Mouse (Mus musculus) C2C12 (cell line): ENCODE data around the gene Slc39a11. TPM values are rescaled to one million over a fixed set of nuclear protein-coding genes. Genes with fewer than 3 reads are reported as not detected.

Experiments used
- H3K27me3 ChIP-seq: one replicate; pipeline ENCODE4 v1.6.1; 2011; ENCODE audit not compliant: control insufficient read depth, insufficient read depth, insufficient read length
- H3K36me3 ChIP-seq: one replicate; pipeline ENCODE4 v1.6.1; 2011; ENCODE audit not compliant: control insufficient read depth, insufficient read depth
- H3K4me3 ChIP-seq: one replicate; pipeline ENCODE4 v1.5.1; 2011; ENCODE audit warnings: mild to moderate bottlenecking, control low read depth; ENCODE audit not compliant: poor library complexity, insufficient read depth, severe bottlenecking
- H3K79me2 ChIP-seq: one replicate; pipeline ENCODE4 v1.6.1; 2011; ENCODE audit not compliant: control insufficient read depth, insufficient read depth
- H3K79me3 ChIP-seq: one replicate; pipeline ENCODE4 v1.6.1; 2011; ENCODE audit warnings: low read depth, control low read depth
- H3ac ChIP-seq: one replicate; pipeline ENCODE3; 2011; ENCODE audit warnings: low read depth; ENCODE audit not compliant: control insufficient read depth, insufficient read length
- CEBPB ChIP-seq: IDR thresholded peaks from one replicate; pipeline ENCODE4 v1.6.1; 2011; ENCODE audit warnings: low read depth, mild to moderate bottlenecking, control low read depth, moderate library complexity
- CTCF ChIP-seq: IDR thresholded peaks from one replicate; pipeline ENCODE4 v1.5.1; 2011; ENCODE audit not compliant: control insufficient read depth, insufficient read depth, insufficient read length
- FOSL1 ChIP-seq: IDR thresholded peaks from one replicate; pipeline ENCODE4 v1.8.0; 2011; ENCODE audit warnings: mild to moderate bottlenecking, low read length; ENCODE audit not compliant: poor library complexity, insufficient read depth, severe bottlenecking
- MAX ChIP-seq: IDR thresholded peaks from one replicate; pipeline ENCODE4 v1.6.1; 2011; ENCODE audit warnings: mild to moderate bottlenecking, control low read depth
- MYOD1 ChIP-seq: IDR thresholded peaks from one replicate; pipeline ENCODE4 v1.6.1; 2011; ENCODE audit warnings: low read depth; ENCODE audit not compliant: control insufficient read depth, insufficient read length
- MYOG ChIP-seq: IDR thresholded peaks from one replicate; pipeline ENCODE4 v1.6.1; 2011; ENCODE audit not compliant: control insufficient read depth, insufficient read length; ENCODE audit errors: extremely low read depth
- USF1 ChIP-seq: IDR thresholded peaks from one replicate; pipeline ENCODE4 v1.6.1; 2011; ENCODE audit warnings: low read depth, mild to moderate bottlenecking, control low read depth, moderate library complexity
- polyA plus RNA-seq: library from polyadenylated mRNA; unstranded; fragments of >200 nt; fragmentation: generic; extraction: Trizol; gene quantifications from one replicate; pipeline ENCODE4 v1.2.1, GENCODE M21; 2012; ENCODE audit warnings: missing spikeins

The Slc39a11 gene
- polyA plus RNA-seq, 1 experiment = 10.0 TPM

DNA sequence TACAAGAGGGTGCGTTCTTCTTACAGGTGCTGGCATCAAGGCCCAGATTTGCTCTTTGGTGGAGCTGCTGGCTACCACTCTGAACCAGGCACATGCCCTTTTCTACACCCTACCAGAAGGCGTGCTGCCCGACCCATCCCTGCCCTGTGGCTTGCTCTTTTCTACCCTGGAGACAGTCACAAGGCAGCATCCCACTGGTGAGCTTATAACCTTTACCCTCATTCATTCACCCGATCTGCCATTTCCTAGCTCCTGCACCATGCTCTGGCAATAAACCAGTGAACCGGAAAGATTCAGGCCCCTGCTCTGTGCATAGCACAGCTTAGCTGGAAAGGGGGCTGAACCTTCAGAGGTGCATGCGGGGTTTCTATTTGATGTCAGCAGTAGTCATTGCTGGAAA is 2.6 kb upstream of the Slc39a11 start:
- Histone ChIP-seq H3K27me3 (no peaks in the 10 kb centered on the region), H3K79me3 (peaks cover 2% of the 10 kb centered on the region), H3ac (no peak overlapping the region), H3K36me3 (peaks cover 52% of the 10 kb centered on the region), H3K79me2 (peaks cover 9% of the 10 kb centered on the region), H3K4me3 (no peak overlapping the region)
- TF ChIP-seq USF1 (no peak), CTCF (no peak)

DNA sequence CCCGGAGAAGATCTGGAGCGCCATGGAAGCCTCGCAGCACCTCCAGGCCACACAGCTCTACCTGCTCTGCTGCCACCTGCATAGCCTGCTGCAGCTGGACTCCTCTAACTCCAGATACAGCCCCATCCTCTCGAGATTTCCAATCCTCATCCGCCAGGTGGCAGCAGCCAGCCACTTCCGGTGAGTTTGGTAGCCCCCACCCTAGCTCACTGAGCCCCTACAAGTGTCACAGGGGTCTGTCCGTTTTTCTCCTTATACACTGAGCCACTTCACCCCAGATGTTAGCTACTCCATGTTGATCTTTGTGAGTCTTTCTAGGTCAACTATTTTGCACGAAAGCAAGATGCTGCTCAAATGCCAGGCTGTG is 2.0 kb upstream of the Slc39a11 start:
- no peak overlapping the region for H3ac ChIP-seq
- no peaks in the 10 kb centered on the region for H3K27me3 ChIP-seq
- no peak for TF ChIP-seq MYOG
- no peak for TF ChIP-seq FOSL1
- TF ChIP-seq CTCF = no peak
- TF ChIP-seq USF1 = no peak
- no peak for TF ChIP-seq MAX
- TF ChIP-seq CEBPB = no peak
- TF ChIP-seq MYOD1 = no peak
- peaks cover 2% of the 10 kb centered on the region for H3K79me3 ChIP-seq
- H3K79me2 ChIP-seq = peaks cover 9% of the 10 kb centered on the region
- H3K36me3 ChIP-seq = peaks cover 47% of the 10 kb centered on the region
- H3K4me3 ChIP-seq = no peak overlapping the region

DNA sequence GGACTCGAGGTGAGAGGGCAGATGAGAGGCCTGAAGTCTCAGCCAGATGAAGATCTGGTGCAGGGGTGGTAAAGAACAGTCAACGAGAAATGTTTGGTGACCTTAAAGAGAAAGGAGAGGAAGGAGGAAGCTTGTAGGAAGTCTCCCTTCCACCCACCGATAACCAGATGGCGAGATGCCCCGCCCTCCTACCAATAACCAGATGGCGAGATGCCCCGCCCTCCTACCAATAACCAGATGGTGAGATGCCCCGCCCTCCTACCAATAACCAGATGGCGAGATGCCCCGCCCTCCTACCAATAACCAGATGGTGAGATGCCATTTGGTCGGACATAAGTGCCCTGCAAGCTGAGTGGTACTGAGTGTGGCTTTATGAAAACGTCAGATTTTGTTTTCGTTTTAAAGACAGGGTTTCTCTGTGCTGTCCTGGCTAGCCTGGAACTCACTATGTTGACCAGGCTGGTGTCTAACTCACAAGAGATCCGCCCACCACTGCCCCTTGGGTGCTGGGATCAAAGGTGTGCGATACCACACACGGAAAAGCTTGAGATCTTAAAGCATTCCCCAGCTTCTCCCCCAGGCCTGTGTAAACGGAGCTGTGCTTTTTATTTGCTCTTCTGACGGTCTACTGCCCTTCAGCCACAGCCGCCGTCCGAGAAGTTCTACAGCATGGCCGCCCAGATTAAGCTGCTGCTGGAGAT is 1.5 kb upstream of the Slc39a11 start:
- no peak overlapping the region for H3ac ChIP-seq
- H3K79me2 ChIP-seq = peaks cover 9% of the 10 kb centered on the region
- no peak for TF ChIP-seq USF1
- no peak for TF ChIP-seq CTCF
- TF ChIP-seq FOSL1 = no peak
- TF ChIP-seq MYOG = no peak
- no peak for TF ChIP-seq CEBPB
- TF ChIP-seq MAX = no peak
- TF ChIP-seq MYOD1 = no peak
- no peaks in the 10 kb centered on the region for H3K27me3 ChIP-seq
- peaks cover 41% of the 10 kb centered on the region for H3K36me3 ChIP-seq
- no peak overlapping the region for H3K4me3 ChIP-seq
- peaks cover 2% of the 10 kb centered on the region for H3K79me3 ChIP-seq

DNA sequence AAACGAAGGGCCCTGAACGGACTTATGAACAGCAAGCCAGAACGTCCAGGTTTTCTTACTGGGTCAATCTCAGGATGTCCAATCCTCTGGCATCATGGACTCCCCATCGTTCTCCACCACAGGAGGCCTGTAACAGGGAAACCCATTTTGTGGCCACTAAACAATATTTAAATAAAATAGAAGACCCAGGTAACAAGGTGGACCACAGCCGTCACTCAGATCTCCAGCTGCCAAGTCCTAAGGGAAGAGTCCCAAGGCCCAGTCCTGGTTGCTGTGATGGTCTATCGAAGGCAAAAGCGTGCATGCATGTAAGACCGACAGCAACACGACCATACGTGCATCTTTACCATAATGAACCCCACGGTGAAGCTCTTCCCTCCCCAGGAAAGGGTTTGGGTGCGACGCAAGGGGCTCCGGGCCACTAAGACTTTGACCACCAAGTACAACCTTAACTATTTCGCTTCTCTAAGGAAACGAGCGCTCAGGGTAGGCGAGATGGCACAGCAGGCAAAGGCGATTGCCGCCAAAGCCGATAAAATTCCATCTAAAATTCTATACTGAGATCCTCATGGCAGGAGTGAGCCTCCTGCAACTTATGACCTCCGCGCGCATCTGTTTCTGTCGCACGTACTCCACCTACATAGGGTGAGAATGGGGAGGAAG is 1.1 kb downstream of the Slc39a11 start, which contains the start of gene Cog1:
TSS of gene Cog1 (plus strand) at position 480 of the 663 bp plus-strand sequence.
- peak within 1 kb of the TSS; percentile 96 for H3ac ChIP-seq
- H3K4me3 ChIP-seq = peak within 1 kb of the TSS; percentile 92
- H3K36me3 ChIP-seq = peaks cover 17% of the 10 kb centered on the region
- H3K79me2 ChIP-seq = peaks cover 9% of the 10 kb centered on the region
- peaks cover 2% of the 10 kb centered on the region for H3K79me3 ChIP-seq
- TF ChIP-seq USF1 = no peak
- TF ChIP-seq CEBPB = no peak
- no peak for TF ChIP-seq FOSL1
- no peak for TF ChIP-seq MAX
- TF ChIP-seq MYOD1 = no peak
- TF ChIP-seq CTCF = no peak
- TF ChIP-seq MYOG = no peak
- H3K27me3 ChIP-seq = no peaks in the 10 kb centered on the region

DNA sequence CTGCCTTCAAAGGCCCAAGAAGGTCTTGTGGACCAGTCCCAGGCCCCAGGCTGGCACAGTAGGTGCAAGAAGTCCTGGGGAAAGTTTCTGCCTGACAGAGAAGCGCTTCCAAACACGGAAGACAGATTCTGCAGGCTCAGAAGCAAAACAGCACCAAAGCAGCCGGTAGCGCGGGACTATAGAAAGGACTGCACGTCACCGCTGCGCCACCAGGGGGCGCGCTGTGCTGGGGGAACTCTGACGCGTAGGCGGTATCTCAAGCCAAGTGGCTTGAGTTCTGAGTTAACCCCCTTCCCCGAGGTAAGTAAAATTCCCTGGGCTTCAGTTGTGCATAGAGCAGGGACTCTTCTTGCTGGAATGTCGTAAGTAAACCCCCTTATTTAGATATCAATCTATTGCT is 1.7 kb downstream of the Slc39a11 start:
- Histone ChIP-seq H3ac (no peak overlapping the region), H3K79me3 (peaks cover 2% of the 10 kb centered on the region), H3K4me3 (no peak overlapping the region), H3K79me2 (peaks cover 9% of the 10 kb centered on the region), H3K27me3 (no peaks in the 10 kb centered on the region), H3K36me3 (peaks cover 12% of the 10 kb centered on the region)
- TF ChIP-seq CTCF = peak; percentile 67
- TF ChIP-seq MYOG = no peak
- no peak for TF ChIP-seq CEBPB
- no peak for TF ChIP-seq USF1
- no peak for TF ChIP-seq MYOD1

DNA sequence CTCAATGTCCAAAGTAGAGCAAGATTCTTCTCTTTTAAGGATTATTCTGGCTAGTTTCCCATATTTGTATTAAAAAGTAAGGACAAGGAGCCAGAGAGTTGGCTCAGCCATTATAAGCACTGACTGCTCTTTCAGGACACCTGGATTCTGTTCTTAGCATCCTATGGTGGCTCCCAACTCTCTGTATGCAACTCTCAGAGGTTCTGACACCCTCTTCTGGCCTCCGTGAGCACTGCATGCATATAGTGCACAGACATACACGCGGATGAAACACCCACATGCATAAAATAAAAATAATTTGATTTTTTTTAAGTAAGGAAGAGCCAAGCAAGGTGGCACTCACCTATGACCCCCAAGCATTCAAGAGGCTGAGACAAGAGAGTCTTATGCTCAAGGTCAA is 4.7 kb downstream of the Slc39a11 start:
- Histone ChIP-seq H3ac (no peak overlapping the region), H3K27me3 (no peaks in the 10 kb centered on the region), H3K36me3 (no peaks in the 10 kb centered on the region), H3K79me3 (no peaks in the 10 kb centered on the region), H3K79me2 (peaks cover under 1% of the 10 kb centered on the region), H3K4me3 (no peak overlapping the region)
- TF ChIP-seq FOSL1 = no peak
- TF ChIP-seq MYOD1 = no peak
- TF ChIP-seq CEBPB = no peak
- TF ChIP-seq USF1 = no peak
- no peak for TF ChIP-seq CTCF
- TF ChIP-seq MYOG = no peak
- TF ChIP-seq MAX = no peak
